Mouse (Mus musculus) skeletal muscle tissue, adult 2 months (tissue): Measurements from ENCODE around the gene Blvrb.
A peak's percentile ranks its signal among the peaks of the same experiment; 100 is the strongest.
"Not testable (repeated sequence)": the region's sequence is repeated elsewhere in the genome, so short reads cannot be mapped to it uniquely, and the experiment has no call there.

Source experiments
- DNase-seq: peaks from one replicate; pipeline ENCODE4 v3.0.0-alpha.2; 2012; ENCODE audit warnings: low read depth, low spot score

The Blvrb gene

DNA sequence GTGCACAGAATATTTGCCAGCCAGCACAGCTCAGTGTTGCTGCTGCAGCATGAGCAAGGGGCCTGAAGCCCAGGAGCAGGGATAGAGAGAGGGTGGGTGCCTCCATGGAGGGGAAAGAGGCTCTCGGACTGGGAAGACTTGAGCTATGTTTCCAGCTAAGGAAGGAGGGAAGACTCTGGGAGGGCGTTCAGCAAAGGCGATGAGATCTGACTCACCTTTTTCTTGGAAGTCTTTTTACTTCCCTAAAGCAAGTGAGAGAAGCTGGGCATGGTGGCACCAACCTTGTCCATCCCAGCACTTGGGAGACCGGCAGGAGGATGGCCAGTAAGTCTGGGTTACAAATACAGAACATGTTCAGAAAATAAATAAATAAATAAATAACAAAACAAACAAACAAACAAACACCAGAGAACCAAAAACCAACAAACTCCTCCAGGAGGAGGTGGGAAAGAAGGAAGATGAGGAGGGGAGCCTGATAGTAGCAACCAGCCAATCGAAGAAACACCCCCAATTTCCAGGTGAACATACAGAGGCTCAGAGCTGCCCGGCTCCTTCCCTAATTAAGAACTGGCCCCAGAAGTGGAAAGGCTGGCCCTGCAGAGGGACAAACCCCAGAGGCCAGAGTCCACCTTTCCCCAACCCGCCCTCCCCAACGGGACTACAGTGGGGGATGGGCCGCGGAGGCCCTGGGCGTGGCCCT lies 33.3 kb downstream of the Blvrb start:
- no peak for DNase-seq

GRCm38 (mm10) chr7:27481627-27481969 lies 33.8 kb downstream of the Blvrb start:
- peak; percentile 95 for DNase-seq

DNA sequence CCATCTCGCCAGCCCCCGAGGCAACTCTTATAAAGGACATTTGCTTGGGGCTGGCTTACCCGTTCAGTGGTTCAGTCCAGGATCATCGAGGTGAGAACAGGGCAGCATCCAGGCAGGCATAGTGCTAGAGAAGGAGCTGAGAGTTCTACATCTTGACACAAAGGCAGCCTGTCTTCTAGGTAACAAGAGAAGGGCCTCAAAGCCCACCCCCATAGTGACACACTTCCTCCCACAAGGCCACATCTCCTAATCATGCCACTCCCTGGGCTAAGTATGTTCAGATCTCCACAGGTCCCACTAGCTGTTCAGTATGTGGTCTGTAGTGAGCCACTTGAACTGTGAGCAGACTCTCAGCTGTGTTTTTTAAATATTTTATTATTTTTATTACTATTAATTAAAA lies 36.1 kb downstream of the Blvrb start:
- DNase-seq, result no peak

DNA sequence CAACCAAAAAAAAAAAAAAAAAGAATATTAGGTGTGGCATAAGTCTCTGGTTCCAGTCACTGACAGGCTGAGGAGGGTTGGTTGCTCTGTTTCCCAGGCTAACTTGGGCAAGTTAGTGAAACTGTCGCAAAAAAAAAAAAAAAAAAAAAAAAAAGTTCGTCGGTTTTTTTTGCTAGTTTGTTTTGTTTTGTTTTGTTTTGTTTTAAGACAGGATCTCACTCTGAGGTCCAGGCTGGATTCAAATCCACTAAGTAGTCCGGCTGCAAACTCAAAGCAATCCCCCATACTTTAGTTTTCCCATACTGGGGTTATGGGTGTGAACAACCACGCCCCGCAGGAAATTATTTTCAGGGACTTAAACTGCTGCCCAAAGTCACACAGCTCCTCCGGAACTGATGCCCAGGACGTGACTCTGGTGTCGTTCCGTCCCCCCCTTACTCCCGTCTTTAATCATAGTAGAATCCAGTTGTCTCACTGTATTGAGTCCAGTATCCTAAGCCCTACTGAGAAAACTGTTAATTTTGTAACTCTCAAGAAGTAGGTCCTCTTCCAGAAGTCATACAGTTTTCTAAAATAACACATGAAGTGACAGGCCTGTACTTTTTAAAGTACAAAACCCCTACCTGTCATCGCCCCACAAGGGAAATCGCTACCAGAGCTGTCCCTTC lies 38.5 kb downstream of the Blvrb start:
- DNase-seq, result no peak

DNA sequence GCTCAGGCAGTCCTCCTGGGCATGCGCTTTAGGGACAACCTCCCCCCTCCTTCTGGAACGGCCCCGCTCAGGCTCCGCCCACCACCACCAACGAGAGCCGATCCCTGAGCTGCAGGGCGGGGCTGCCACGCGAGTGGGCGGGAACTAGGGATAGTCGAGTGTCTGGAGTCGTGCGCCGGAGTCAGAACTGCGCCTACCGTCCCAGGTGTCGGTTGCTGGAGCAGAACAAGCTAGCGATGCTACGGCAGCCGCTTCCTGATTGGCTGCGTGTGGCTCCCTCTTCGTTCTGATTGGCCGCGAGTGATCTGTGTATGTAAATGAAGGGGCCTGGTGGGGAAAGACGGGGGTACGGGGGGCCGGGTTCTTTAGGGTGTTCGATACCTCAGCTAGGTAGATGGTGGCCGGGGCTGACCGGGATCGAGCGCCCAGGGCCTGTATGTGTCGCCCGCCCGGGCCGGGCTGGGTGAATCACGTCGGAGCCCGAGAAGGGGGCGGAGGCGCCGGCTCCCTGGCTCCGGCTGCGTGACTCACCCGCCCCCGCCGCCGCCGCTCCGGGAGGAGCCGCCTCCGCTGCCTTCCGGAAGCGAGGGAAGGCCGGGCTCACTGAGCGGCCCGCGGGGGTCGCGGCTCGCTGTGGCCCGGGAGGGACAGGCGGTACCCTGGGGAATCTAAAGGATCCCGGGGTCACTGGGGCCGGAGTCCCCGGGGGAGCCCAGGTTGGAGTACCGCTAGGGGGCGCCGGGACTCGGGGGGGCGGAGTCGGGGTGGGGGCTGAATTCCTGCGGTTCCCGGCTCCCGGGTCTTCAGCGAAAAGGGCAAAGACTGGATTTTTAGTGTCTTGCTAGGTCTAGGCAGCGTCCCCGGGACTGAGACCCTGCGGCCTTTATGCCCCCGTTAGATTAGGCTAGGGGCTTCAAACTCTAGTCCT lies 39.3 kb downstream of the Blvrb start, which contains the start of gene Sertad1:
Gene Sertad1 (plus strand): TSS at position 141 of the 928 bp plus-strand sequence.
- DNase-seq, result peak; percentile 99

- no peak for DNase-seq
Measured at GRCm38 (mm10) chr7:27487740-27488268, 40.0 kb downstream of the Blvrb start.

DNA sequence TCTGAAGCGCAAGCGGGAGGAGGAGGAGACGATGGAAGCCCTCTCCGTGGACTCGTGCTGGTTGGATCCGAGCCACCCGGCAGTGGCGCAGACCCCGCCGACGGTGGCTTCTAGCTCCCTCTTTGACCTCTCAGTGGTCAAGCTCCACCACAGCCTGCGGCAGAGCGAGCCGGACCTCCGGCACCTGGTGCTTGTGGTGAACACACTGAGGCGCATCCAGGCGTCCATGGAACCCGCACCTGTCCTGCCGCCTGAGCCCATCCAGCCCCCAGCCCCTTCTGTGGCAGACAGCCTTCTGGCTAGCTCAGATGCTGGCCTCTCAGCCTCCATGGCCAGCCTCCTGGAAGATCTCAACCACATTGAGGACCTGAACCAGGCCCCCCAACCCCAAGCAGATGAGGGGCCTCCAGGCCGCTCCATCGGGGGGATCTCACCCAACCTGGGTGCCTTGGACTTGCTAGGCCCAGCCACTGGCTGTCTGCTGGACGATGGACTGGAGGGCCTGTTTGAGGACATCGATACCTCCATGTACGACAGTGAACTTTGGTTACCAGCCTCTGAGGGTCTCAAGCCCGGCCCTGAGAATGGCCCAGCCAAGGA lies 41.6 kb downstream of the Blvrb start:
- DNase-seq, result no peak

- DNase-seq, result no peak
Measured at GRCm38 (mm10) chr7:27490227-27490542, 42.4 kb downstream of the Blvrb start.

DNA sequence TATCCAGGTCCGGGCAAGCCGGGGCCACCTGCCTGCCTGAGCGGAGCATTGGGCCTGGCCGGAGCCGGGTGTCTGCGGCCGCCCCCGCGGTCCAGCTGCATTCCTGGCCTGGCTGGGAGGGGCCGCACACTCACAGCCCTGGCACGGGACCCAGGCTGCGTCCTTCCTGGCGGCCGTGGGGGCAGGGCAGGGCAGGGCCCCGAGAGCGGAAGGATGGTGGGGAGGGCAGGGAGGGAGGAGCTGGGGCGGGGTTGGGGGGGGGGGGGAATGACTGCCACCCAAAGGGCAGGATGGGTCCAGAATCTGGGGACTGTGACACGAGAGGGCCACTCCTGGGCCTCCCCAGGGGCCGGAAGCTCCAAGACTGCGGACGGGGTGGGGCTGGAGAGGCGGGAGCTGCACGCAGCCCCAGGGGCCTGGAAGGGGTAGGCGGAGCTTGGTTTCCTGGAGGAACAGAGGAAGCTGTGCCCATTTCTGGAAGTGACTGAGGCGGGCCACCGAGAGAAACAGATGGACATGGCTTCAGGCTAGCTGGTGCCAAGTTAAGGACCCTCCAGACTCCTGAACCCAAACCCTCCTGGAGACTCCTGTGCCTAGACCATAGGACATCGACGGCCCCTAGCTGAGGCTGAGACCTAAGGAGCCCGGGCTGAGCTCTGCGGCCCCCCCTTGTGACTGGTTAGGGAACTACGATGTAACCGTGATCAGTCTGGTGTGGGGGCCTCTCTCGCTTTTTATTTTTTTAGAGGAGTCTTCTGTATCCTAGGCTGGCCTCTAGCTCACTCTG lies 43.0 kb downstream of the Blvrb start:
- peak; percentile 94 for DNase-seq

DNA sequence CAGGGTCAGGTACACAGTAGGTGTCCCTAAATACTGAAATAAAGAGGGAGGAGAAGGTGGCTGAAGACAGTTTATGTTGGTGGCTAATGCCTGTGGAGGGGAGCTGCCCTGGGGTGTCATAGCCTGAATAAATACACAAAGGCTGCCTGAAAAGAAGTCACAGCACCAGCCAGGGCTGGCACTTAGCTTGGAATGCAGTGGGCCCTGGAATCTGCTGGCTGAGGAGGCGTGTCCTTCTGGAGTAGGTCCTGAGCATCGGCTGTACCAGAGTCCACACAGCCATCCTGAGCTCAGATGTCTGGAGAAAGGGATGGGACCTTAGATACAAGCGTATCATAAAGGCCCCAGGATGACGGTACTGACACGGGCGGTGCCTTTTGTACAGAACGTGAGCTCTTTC lies 44.1 kb downstream of the Blvrb start:
- DNase-seq, result no peak

GRCm38 (mm10) chr7:27493022-27493421 lies 45.2 kb downstream of the Blvrb start:
- no peak for DNase-seq

GRCm38 (mm10) chr7:27493450-27493849 lies 45.7 kb downstream of the Blvrb start:
- no peak for DNase-seq

- DNase-seq, result not testable (repeated sequence)
Measured at GRCm38 (mm10) chr7:27494659-27495367, 47.0 kb downstream of the Blvrb start.

GRCm38 (mm10) chr7:27499036-27499435 lies 51.3 kb downstream of the Blvrb start, which contains the start of gene Prx:
Gene Prx (plus strand): TSS chr7:27499324.
- DNase-seq, result no peak

DNA sequence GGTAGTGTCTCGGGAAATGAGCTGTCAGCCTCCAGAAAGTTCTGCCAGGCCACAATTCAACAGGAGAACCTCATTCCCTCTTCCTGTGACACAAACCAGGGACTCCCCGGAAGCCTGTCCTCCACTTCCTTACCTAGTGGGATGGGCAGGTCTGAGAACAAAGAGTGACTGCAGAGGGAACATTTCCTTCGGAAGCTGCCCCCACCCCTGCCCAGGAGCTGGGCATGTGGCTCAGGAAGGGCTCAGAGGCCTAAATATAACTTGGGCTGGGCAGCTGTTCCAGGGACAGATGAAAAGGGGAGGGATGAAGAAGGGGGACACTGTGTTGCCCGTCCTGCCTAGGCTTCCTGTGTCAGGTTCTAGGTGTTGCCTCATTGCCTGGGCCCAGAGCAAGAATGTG lies 53.8 kb downstream of the Blvrb start:
- peak; percentile 82 for DNase-seq

- no peak for DNase-seq
Measured at GRCm38 (mm10) chr7:27506765-27507370, 59.1 kb downstream of the Blvrb start.

DNA sequence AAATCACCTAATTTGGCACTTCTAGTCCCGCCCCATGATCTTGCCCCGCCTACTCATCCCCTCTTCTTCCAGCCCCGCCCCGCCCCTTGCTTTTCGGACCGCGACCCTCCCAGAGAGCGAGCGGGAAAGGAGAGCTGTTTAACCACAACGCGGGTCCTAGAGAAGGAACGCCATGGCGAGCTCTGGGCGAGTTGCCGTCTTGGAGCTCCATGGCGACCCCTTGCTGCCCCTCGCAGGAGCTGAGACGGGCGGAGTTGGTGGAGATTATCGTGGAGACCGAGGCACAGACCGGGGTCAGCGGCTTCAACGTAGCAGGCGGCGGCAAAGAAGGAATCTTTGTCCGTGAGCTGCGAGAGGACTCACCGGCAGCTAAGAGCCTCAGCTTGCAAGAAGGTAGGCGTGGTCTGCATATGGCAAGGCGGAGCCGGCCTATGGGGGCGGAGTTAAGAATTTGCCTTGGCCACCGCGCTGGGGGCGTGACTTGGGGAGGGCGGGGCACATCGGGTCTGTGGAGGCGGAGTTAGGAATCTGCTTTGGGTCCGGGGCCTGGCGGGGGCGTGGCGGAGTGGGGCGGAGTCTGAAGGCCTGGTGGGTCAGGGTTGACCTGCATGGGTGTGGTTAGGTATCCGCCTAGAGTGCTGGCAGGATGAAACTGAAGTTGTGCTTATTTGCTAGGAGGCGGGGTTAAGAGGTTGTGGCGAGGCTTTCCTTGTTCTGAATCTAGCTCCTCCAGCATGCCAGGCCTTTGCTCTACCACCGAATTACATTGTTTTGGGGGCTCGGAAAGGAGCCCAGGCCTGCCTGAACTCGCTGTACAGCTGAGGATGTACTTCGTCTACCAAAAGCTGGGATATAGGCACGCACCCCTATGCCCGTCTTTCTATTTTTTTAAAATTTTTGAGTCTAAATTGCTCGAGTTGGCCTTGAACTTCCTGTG lies 60.2 kb downstream of the Blvrb start:
- DNase-seq, result peak; percentile 96

DNA sequence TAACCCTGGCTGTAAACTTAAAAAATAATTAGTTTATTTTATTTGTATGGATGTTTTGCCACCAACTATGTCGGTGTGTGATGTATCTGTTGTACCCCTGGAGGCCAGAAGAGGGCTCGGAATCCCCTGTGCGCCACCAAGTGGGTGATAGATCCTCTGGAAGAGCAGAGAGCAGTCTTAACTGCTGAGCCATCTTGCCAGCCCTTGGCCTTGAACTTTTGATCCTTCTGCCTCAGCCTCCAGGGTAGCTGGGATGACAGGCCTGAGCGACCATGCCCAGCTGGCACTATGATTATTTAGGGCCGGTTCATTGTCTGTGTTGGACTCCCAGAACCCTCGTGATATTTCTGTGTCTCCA lies 60.8 kb downstream of the Blvrb start:
- DNase-seq, result no peak

- DNase-seq, result no peak
Measured at GRCm38 (mm10) chr7:27510809-27511208, 63.0 kb downstream of the Blvrb start.
